Mouse (Mus musculus): ENCODE results near the gene Cfap221.

DNA sequence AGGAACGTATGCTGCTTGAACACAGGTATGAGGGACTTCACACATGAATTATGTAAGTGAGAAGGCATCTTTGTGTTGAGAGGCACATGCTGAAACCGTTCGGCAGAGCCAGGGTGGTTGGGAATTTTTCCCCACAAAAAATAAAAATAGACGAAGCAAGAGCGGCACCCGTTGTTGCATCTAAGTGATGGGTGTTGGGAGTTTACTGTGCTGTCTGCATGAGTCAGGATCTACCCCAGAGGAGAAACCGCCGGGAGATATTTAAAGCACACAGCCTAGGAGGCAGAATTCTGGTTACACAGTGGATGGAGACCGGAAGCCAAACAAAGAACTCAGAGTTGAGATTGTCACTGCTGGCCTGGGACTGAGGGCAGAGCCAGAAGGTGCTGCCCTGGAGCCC lies 105.9 kb downstream of the Cfap221 start:
- TF ChIP-seq CTCF (IDR thresholded peaks at IDR 0.05; ENCODE audit: low read depth, low read length) (no peak), POLR2A (IDR thresholded peaks at IDR 0.05; ENCODE audit: extremely low read depth, insufficient read depth, low read length) (no peak)
